Mouse (Mus musculus) liver, embryonic 15.5 days (tissue): Measurements from ENCODE around the gene Fam102a. TPM values are rescaled to one million over a fixed set of nuclear protein-coding genes. Genes with fewer than 3 reads are reported as not detected.
A peak's percentile ranks its signal among the peaks of the same experiment; 100 is the strongest.

ENCODE experiments used
- ATAC-seq: fragments of 200-750 bp; cut with Nextera tagmentation; 2 replicates; pipeline ENCODE4 v1.8.0; 2017; ENCODE audit warnings: moderate number of reproducible peaks, mild to moderate bottlenecking, moderate library complexity; ENCODE audit not compliant: insufficient read depth
- H3K27ac ChIP-seq: fragments of 300-500 bp; sonication (generic); replicated peaks from 2 replicates; pipeline ENCODE4 v1.5.1; 2015; ENCODE audit warnings: mild to moderate bottlenecking, inconsistent platforms
- H3K27me3 ChIP-seq: fragments of 300-500 bp; sonication (generic); 2 replicates; pipeline ENCODE4 v1.6.1; 2015; ENCODE audit warnings: mild to moderate bottlenecking, inconsistent platforms
- H3K36me3 ChIP-seq: fragments of 300-500 bp; sonication (generic); replicated peaks from 2 replicates; pipeline ENCODE4 v1.6.1; 2015; ENCODE audit warnings: moderate library complexity, mild to moderate bottlenecking, inconsistent platforms
- H3K4me1 ChIP-seq: fragments of 300-500 bp; sonication (generic); replicated peaks from 2 replicates; pipeline ENCODE4 v1.6.1; 2015; ENCODE audit warnings: inconsistent platforms
- H3K4me2 ChIP-seq: fragments of 300-500 bp; sonication (generic); 2 replicates; pipeline ENCODE4 v1.6.1; 2015; ENCODE audit warnings: moderate library complexity, mild to moderate bottlenecking, inconsistent platforms
- H3K4me3 ChIP-seq: fragments of 300-500 bp; sonication (generic); replicated peaks from 2 replicates; pipeline ENCODE4 v1.5.1; 2015; ENCODE audit warnings: mild to moderate bottlenecking, inconsistent platforms
- H3K9ac ChIP-seq: fragments of 300-500 bp; sonication (generic); 2 replicates; pipeline ENCODE4 v1.6.1; 2015; ENCODE audit warnings: moderate library complexity, mild to moderate bottlenecking, inconsistent platforms
- H3K9me3 ChIP-seq: fragments of 300-500 bp; sonication (generic); replicated peaks from 2 replicates; pipeline ENCODE4 v1.6.1; 2016; ENCODE audit warnings: inconsistent platforms
- WGBS: fragments of 180-500 bp; shearing (Covaris S2); methylation state at CpG from one replicate; pipeline ENCODE4 v1.1.7; 2015; ENCODE audit warnings: mixed read lengths; ENCODE audit not compliant: insufficient replicate concordance; 5-methylcytosine and 5-hydroxymethylcytosine counted together
- polyA plus RNA-seq: library from polyadenylated mRNA; unstranded; fragments of >200 nt; fragmentation: Nextera tagmentation; extraction: Ambion mirVana; gene quantifications from 2 replicates; pipeline ENCODE4 v1.2.1, GENCODE M21; 2015

Fam102a gene
- polyA plus RNA-seq, 1 experiment from 2014 or later = 1.3 TPM

DNA sequence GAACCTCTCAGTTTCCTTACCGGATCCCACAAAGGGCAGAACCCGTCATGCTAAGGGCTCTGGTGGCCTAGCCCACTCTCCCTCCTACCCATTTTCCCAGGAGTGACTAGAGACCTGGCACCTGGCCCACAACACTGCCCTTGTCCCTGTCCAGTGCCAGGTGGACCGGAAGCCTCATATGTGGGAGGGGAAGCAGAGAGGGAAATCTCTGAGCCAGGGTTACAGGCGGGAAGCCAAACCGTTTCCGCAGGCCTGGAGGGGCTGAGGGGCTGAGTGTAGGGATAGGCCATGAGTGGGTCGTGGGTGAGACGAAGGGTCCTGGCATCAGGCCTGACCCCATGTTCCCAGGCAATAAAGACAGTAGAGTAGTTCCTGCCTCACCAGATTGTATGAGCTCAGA is 63.4 kb downstream of the Fam102a start:
- Histone ChIP-seq H3K9me3 (no peaks in the 10 kb centered on the region), H3K4me3 (no peak overlapping the region), H3K9ac (no peak overlapping the region), H3K4me2 (no peak overlapping the region), H3K27ac (no peak overlapping the region), H3K27me3 (no peaks in the 10 kb centered on the region), H3K4me1 (peaks cover 17% of the 10 kb centered on the region), H3K36me3 (peaks cover 3% of the 10 kb centered on the region; the same call in 1 of the 2 replicates)
- WGBS = 68% methylated on average over 8 of the region's 8 CpGs
- no peak for ATAC-seq

DNA sequence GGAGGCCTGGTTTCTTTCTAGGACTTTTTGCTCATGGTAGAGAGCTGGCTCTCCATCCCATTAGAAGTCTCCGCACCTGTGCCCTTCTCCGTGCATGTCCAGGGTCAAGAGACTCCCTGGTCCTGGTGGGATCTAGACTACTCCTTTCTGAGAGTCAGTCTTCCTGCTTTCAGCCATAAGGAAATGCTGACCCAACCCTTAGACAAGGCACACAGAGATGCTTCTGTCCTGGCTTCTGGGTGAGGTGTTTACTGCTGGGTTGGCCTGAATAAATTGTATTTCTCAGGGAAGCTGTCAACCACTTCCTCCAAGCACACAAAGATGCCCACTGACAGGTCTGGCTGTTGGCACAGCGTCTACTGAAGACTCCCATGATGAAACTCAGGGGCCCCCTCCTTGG is 64.3 kb downstream of the Fam102a start, which contains the start of gene St6galnac6:
TSS of gene St6galnac6 (plus strand) at position 301 of the 400 bp plus-strand sequence.
- Histone ChIP-seq H3K4me3 (no peak within 1 kb of the TSS), H3K27ac (no peak within 1 kb of the TSS), H3K4me1 (peaks cover 21% of the 10 kb centered on the region), H3K9ac (no peak within 1 kb of the TSS), H3K27me3 (no peaks in the 10 kb centered on the region), H3K4me2 (no peak within 1 kb of the TSS), H3K36me3 (peaks cover 3% of the 10 kb centered on the region; the same call in 1 of the 2 replicates), H3K9me3 (no peaks in the 10 kb centered on the region)
- 76% methylated on average over 3 of the region's 3 CpGs for WGBS
- no peak for ATAC-seq

DNA sequence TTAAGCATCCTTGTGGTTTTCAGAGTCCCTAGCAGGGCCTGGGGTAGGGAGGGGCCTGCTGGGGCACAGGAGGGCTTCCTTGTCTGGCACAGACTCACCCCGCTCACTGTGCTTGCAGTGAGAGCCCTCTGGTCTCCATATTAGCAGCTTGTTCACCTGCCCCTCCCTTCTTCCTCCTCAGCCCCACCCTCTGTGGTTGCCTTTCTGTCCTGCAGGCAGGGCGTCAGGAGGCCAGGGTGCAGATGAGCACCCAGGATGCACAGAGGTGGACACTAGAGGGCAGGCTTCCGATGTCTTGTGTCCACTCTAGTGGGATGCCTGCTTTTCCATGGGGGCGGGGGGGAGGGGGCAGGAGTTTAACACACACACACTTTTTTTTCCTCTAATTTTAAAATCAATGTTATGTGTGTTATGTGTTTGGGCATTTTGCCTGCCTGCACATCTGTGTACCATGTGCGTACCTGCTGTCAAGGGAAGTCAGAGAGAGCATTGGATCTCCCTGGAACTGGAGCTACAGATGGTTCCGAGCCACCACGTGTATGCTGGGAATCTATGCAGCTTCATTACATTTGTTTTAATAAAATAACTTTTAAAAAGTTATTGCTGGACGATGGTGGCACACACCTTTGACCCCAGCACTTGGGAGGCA is 66.4 kb downstream of the Fam102a start:
- no peak overlapping the region for H3K4me3 ChIP-seq
- ATAC-seq = peak; percentile 67
- 35% methylated on average over 8 of the region's 8 CpGs for WGBS

DNA sequence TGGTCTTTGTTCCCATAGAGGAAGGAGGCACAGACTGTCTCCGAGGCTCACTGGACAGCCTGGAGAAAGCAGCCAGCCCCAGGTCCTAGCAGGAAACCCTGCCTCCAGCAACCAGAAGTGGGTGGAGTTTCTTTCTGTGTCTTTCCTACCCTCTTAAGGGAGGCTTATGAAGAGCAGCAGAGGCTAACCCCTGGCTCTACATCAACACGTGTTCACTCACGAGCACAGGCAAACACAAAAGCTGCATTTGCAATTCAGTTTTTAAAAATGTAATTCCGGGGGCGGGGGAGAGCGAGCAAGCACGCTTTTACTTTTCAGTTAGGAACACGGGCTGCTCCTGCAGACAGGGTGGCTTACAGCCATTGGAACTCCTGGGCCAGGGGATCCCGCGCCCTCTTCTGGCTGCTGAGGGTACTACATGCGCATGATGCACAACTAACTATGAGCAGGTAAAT is 67.5 kb downstream of the Fam102a start:
- no peaks in the 10 kb centered on the region for H3K27me3 ChIP-seq
- peak overlapping the region; percentile 54 for H3K4me3 ChIP-seq
- H3K27ac ChIP-seq = peak overlapping the region; percentile 34; the same call in 1 of the 2 replicates
- H3K36me3 ChIP-seq = no peaks in the 10 kb centered on the region
- peak overlapping the region; percentile 73 for H3K4me2 ChIP-seq
- no peaks in the 10 kb centered on the region for H3K9me3 ChIP-seq
- 1% methylated on average over 11 of the region's 11 CpGs for WGBS
- ATAC-seq = peak; percentile 40
- H3K9ac ChIP-seq = peak overlapping the region; percentile 40
- H3K4me1 ChIP-seq = peaks cover 48% of the 10 kb centered on the region

More for the DNA sequence above, 66.4 kb downstream of the Fam102a start:
- Histone ChIP-seq H3K9me3 (no peaks in the 10 kb centered on the region), H3K27me3 (no peaks in the 10 kb centered on the region), H3K4me2 (peak overlapping the region; percentile 73), H3K9ac (no peak overlapping the region), H3K4me1 (peaks cover 37% of the 10 kb centered on the region), H3K27ac (no peak overlapping the region; the same call in 1 of the 2 replicates), H3K36me3 (peaks cover 3% of the 10 kb centered on the region; the same call in 1 of the 2 replicates)

DNA sequence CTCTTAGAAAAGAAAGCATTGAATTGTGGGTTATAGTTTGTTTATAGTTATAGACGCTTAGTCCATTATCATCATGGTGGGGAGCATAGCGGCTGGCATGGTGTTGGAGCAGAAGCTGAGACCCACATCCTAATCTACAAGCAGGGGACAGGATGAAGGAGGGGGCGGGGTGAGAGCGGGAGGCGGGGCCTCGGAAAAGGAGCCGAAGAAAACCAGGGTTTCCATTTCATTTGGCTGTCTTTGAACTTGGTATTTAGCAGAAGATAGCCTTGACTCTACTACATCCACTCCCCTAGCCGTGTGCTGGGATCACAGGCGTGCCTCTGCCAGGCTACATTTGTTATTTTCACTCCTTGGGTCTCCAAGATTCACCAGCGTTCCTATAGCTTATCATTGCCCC is 69.5 kb downstream of the Fam102a start:
- Histone ChIP-seq H3K4me2 (peak overlapping the region; percentile 41), H3K4me3 (peak overlapping the region; percentile 14; the same call in 1 of the 2 replicates), H3K4me1 (peaks cover 66% of the 10 kb centered on the region), H3K9me3 (no peaks in the 10 kb centered on the region), H3K27me3 (no peaks in the 10 kb centered on the region), H3K9ac (no peak overlapping the region), H3K27ac (no peak overlapping the region), H3K36me3 (no peaks in the 10 kb centered on the region)
- 38% methylated on average over 10 of the region's 10 CpGs for WGBS
- ATAC-seq = no peak

DNA sequence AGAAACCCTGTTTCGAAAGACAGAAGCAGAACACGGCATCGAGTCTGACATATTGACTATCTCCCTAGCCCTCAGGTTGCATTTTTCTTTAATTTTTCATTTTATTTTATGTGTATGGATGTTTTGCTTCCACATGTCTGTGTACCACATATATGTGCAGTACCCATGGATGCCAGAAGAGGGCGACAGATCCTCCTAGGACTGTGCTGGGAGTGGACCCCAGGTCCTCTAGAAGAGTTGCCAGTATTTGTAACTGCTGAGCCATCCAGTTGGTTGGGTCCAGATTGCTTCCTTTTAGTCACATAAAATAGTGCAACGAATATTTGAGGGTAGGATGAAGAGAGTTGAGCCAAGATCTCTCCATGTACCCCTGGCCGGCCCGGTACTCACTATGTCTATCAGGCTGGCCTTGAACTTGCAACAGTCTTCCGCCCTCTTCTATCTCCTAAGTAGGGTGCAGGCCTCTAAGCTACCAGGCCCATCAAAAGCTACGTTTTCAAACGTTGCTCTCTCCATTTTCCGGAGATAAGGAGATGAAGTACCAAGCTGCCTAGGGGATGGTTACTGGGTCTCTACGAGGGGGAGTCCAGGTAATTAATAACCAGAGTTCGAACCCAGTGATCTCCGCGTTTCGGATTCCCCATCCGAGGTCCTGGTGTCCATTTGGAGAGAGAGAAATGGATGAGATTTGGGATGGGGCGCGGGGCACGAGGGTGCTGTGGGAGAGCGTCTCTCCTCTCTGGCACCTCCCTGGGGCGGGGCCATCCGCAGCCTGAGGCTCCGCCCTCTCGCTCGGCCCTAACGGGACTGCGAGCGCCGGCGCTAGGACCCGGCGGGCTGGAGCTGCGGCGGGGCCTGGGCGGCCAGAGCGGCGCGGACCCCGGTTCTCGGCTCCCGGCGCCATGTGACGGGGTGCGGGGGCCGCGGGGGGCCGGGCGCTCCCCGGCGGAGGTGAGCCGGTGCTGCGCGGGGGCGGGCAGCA is 71.3 kb downstream of the Fam102a start:
- peaks cover 81% of the 10 kb centered on the region for H3K4me1 ChIP-seq

DNA sequence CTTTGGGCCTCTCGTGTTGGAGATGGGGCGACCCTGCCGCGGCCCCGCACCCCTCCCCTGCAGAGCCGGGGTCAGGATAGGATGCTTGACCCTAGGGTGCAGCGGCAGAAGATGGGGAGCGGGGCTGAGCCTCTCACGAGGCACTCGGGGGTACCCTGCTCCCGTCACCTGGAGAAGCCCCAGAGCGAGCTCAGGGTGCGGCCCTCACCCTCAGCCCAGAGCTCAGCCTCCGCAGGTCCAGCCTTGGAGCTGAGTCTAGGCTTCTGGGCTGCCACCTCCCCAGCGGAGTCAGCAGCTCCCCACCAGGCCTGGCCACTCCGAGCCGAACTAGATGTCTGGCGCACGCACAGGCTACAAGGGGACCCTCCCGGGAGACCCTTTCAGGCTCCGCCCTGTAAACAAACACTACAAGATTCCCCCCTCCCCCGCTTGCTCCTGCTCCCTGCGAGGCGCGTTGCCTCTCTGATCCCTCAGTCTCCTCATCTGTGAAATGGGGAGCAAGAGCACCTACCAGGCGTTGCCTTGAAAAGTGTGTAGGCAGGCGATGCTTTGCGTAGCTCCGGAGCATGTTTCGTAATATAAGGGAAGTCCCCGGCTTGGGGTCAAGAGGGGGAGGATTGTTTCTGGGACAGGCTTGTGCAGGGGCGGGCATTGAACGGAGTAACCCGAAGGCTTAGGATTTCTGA is 72.3 kb downstream of the Fam102a start:
- peak overlapping the region; percentile 59 for H3K9ac ChIP-seq
- H3K27ac ChIP-seq = peak overlapping the region; percentile 85
- no peaks in the 10 kb centered on the region for H3K27me3 ChIP-seq
- H3K4me1 ChIP-seq = peaks cover 81% of the 10 kb centered on the region
- peak; percentile 14 for ATAC-seq
- H3K4me3 ChIP-seq = peak overlapping the region; percentile 68
- WGBS = under 1% methylated on average over 33 of the region's 34 CpGs
- no peaks in the 10 kb centered on the region for H3K9me3 ChIP-seq
- peak overlapping the region; percentile 92 for H3K4me2 ChIP-seq
- peaks cover 4% of the 10 kb centered on the region for H3K36me3 ChIP-seq

More for the DNA sequence above, 71.3 kb downstream of the Fam102a start:
- H3K27ac ChIP-seq = peak overlapping the region; percentile 85
- H3K27me3 ChIP-seq = no peaks in the 10 kb centered on the region
- H3K9ac ChIP-seq = peak overlapping the region; percentile 59
- whole genome bisulfite sequencing = 9% methylated on average over 55 of the region's 55 CpGs
- ATAC-seq = peak; percentile 71
- peak overlapping the region; percentile 68 for H3K4me3 ChIP-seq
- no peaks in the 10 kb centered on the region for H3K9me3 ChIP-seq
- peak overlapping the region; percentile 92 for H3K4me2 ChIP-seq
- no peaks in the 10 kb centered on the region for H3K36me3 ChIP-seq

DNA sequence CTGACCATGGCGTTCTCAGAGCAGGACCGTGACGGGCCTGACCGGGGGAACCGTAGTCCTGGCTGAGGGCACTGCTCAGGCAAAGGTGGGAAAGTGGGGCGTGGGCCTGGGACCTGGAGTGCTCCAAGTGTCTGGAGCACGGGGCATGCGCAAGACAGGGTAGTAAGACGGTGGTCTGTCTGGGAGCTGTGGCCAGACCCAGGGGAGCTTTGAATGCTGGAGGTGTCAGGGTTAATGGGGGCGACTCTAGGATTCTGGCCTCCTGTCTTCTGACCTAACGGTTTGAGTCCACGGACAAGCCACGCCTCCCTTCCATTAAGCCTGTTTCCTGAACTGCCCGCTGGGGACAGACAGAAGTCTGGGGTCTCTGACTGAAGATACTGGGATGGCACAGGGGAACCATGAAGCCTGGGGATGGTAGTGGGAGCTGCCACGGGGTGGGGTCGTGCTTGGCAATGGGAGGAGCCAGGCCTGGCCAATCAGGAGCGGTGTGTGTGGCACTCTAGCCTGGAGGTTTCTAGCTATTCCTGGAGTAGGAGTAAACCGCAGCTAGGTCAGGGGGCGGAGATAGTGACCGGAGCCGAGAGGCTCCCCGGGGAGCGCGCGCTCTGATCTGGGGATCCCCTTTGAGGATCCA is 73.1 kb downstream of the Fam102a start:
- no peaks in the 10 kb centered on the region for H3K27me3 ChIP-seq
- H3K4me3 ChIP-seq = peak overlapping the region; percentile 68
- no peaks in the 10 kb centered on the region for H3K9me3 ChIP-seq
- H3K4me1 ChIP-seq = peaks cover 78% of the 10 kb centered on the region
- peak overlapping the region; percentile 92 for H3K4me2 ChIP-seq
- peak; percentile 73 for ATAC-seq
- peaks cover 11% of the 10 kb centered on the region for H3K36me3 ChIP-seq
- peak overlapping the region; percentile 59 for H3K9ac ChIP-seq
- 2% methylated on average over 25 of the region's 25 CpGs for WGBS
- H3K27ac ChIP-seq = peak overlapping the region; percentile 85

DNA sequence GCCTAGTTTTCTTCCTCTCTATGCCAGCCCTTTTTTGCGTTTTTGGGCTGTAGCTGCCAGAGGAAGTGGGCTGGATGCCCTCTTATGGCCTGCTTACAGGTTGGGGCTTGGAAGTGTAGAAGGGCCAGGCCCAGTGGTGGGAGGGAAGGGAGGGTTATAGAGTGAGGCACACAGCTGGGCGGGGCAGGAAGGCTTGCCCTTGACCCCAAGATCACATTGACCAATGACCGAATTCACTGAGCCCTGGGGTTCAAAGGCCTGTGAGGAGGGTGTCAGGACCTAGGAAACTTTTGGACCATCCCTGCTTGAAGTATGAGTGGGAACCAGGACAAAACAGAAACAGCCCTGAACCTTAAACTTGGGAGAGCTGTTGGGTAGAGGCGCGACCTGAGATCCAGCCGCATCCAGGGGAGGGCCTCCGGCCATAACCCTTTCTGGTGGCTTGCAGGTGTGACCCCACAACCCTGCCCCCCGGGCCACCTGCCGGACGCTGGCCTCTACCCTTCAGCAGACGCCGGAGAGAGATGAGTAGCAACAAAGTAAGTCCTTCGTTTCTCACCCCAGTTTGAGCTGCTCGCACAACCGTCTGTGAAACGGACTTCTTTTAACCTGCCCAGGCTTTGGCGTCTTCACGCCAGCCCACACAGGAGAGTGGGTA is 73.8 kb downstream of the Fam102a start:
- peak overlapping the region; percentile 85 for H3K27ac ChIP-seq
- H3K4me2 ChIP-seq = peak overlapping the region; percentile 92
- 46% methylated on average over 18 of the region's 18 CpGs for WGBS
- no peaks in the 10 kb centered on the region for H3K9me3 ChIP-seq
- ATAC-seq = peak; percentile 55
- H3K4me1 ChIP-seq = peaks cover 78% of the 10 kb centered on the region
- peak overlapping the region; percentile 59 for H3K9ac ChIP-seq
- H3K27me3 ChIP-seq = no peaks in the 10 kb centered on the region
- H3K36me3 ChIP-seq = peaks cover 14% of the 10 kb centered on the region
- peak overlapping the region; percentile 68 for H3K4me3 ChIP-seq
